Mouse (Mus musculus): Measurements from ENCODE around the gene Prkaa2.
"Not testable (repeated sequence)": the region's sequence is repeated elsewhere in the genome, so short reads cannot be mapped to it uniquely, and the experiment has no call there.

The Prkaa2 gene

GRCm38 (mm10) chr4:105016006-105016613 is 93.6 kb downstream of the Prkaa2 start:
- DNase-seq (ENCODE audit: low read depth, low spot score): no peak

DNA sequence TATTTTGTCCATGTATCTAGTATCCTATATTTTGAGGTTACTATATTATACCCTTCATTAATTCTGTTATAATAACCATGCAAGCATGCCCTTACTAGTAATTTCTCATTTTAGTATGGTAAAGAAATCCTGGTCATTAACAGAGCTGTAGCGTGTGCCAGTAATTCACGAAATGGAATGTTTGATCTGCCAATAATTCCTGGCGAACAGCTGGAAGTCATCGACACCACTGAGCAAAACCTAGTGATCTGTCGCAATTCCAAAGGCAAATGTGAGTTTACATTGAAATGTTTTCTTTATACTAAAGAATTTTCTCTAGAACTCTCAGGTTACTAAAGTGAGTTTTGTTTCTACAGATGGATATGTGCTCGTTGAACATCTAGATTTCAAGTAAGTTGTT is 94.2 kb downstream of the Prkaa2 start:
- DNase-seq (ENCODE audit: low read depth, low spot score): no peak

DNA sequence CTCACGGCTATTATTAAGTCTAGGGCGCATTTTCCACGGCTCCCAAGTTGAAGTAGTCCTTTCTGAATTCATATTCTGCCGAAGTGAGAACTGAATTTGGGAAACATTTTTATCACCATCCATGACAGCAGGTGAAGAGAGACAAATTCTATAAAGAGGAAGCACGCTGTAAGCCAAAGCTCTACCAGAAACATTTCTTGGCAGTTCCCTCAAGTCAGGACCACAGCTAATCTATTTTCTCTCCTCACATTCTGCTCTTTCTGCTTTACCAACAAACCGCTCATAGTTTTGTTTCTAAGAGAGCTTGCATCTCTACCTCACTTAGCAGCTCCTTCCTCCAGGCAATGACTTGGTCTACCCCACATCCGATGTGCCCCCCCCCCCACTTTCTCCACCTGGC is 96.0 kb downstream of the Prkaa2 start:
- DNase-seq (ENCODE audit: low read depth, low spot score): no peak

DNA sequence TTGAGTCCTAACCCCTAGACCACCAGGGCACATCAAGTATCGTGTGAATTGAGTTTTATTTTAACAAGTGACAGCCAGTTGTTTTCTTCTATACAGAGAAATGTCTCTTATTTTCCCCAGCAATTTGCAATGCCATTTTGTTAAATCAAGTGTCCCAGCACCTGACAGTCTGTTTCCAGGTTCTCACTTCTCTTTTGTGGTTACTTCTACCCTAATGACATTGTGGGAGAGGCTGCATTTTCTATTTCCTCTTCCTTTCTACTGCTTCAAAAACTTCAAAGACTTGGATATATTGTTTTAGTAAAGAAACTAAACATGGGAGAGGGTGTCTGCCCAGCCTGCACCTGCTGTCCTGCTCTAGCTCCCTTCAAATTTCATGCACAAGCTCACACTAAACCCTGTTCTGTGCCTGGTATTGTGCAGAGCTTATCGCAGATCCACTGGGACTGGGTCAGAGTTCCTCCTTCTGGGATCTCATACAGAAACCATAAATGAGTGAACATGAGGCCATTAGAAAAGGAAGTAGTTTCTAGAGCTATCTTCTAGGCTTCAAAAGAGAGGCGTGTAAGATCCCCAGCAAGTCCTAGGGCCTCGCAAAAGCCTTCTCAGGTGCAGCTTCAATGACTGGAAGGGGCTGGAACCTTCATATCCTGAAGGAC is 102.2 kb downstream of the Prkaa2 start:
- no peak for DNase-seq (ENCODE audit: low read depth, low spot score)

DNA sequence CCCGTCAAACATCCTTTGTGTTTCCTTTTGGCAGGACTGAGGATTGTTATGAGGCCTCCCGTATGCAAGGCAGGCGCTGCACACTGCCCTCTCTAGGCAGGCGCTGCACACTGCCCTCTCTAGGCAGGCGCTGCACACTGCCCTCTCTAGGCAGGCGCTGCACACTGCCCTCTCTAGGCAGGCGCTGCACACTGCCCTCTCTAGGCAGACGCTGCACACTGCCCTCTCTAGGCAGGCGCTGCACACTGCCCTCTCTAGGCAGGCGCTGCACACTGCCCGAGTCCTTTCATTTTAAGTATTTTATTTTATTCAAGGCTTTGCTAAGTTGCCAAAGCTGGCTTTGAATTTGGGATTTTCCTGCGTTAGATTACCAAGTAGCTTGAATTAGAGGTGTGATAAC is 105.0 kb downstream of the Prkaa2 start:
- not testable (repeated sequence) for DNase-seq (ENCODE audit: low read depth, low spot score)

DNA sequence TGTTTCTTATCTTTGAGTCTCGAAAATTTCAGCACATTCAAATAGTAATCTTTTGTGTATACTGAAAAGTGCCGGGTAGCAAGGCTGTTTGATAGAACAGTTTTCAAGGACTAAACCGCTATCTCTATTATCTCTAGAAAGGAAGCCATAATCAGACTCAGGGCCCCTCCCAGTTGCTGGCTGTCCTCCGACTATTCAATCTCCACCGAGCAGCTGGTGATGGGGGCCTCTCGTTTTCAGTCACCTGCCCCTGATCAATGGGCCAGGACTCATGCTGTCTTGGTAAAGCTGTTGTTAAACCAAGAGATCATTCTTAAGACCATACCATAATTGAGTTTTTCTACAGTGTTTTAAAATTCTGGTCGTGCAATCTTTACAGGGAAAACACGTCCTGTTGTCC is 105.6 kb downstream of the Prkaa2 start:
- DNase-seq (ENCODE audit: low read depth, low spot score): no peak

DNA sequence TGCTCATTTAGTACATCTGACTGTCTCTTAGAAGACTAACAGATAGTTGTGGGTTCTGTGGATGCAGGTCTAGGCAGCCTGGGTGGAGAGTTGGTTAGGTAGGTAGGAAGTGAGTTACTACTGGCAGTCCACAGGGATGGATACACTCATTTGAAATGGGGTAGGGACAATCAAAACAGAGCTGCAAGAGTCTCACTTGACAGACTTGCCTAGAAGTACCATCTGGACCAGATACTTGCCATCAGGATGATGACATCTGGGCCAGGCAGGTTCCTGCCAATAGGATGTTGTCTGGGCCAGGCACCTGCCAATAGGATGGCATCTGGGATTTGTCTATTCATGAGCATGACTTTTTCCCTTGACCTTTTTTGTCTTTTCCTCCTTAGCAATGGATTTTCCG is 108.0 kb downstream of the Prkaa2 start:
- no peak for DNase-seq (ENCODE audit: low read depth, low spot score)

- no peak for DNase-seq (ENCODE audit: low read depth, low spot score)
These were observed 110.0 kb downstream of the Prkaa2 start for GRCm38 (mm10) chr4:104999702-105000101.

GRCm38 (mm10) chr4:104993140-104993874 is 116.4 kb downstream of the Prkaa2 start:
- DNase-seq (ENCODE audit: low read depth, low spot score): no peak

DNA sequence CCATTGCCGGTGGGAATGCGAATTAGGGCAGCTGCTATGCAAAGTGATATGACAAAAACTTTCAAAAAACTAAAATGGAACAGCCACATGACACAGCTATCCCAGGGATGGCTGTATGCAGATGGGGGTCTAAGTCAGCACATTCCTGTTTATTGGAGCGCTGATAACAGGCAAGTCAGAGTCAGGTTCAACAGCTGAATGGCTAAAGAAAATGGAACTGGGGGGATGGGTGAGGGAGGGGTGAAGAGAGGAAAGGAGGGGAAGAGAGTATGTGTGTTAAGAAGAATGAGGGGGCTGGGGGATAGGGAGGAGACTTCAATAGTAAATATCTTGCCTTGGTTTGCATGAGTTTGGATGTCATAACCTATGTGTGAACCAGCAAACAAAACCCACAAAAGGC is 117.4 kb downstream of the Prkaa2 start:
- DNase-seq (ENCODE audit: low read depth, low spot score): no peak

DNA sequence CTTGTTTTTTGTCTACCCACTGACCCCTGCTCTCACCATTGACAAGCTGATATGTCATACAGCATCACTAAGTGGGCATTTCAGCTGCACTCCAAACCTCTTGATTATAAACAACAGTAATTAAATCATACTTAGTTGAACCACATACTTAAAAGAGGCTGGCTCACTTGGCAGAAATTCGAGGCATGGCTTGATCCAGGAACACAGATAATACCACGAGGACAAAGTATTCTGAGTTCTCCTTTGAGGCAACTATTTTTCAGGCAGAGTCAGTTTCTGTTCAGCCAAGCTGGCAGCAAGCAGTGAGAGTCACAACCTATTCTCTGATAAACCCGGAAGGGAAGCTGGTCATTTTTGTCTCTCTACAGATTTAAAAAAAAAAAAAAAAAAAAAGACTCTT is 119.0 kb downstream of the Prkaa2 start:
- DNase-seq (ENCODE audit: low read depth, low spot score): no peak

- DNase-seq (ENCODE audit: low read depth, low spot score): no peak
These were observed 119.7 kb downstream of the Prkaa2 start for GRCm38 (mm10) chr4:104990016-104990415.

DNA sequence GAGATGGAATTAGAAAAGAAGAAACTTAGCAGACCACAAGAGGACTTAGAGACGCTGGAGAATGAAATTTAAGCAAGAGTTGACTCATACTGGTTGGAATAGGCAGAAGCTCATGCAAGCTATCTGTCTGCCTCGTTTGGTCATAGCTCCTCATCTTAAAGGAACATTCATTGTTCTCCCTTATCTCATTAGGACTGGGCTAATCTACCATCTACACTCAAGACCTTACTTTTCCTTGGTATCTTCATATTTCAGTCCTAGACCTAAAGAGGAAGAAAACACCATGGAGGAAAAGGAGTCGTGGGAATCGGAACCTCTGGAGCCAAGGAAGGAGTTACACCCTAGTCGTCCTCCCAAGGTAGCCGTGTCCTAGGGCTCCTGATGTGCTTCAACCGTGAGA is 121.0 kb downstream of the Prkaa2 start:
- DNase-seq (ENCODE audit: low read depth, low spot score): no peak

DNA sequence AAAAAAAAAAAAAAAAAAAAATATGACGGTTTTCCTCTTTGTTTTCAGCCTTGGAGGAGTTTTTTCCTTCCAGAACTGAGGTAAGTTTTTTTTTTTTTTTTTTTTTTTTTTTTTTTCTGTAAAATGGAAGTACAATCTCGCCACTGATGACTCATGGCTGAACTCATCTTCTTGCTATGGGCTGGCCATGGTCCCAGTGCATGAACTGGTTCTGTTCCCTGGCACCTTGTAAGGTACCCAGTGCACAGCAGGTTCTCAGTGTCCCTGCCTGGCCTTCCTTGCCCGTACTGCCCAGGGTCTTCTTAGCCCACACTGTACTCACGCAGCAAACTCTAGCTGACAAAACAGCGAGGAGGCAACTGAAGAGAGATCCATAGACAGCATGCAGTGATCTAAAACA is 121.6 kb downstream of the Prkaa2 start:
- DNase-seq (ENCODE audit: low read depth, low spot score): no peak

- DNase-seq (ENCODE audit: low read depth, low spot score): no peak
These were observed 122.1 kb downstream of the Prkaa2 start for GRCm38 (mm10) chr4:104987631-104988030.

- no peak for DNase-seq (ENCODE audit: low read depth, low spot score)
These were observed 123.6 kb downstream of the Prkaa2 start for GRCm38 (mm10) chr4:104985960-104986632.
